7 mouse cellular contexts compared by ENCODE assay signal in the genomic region with DNA sequence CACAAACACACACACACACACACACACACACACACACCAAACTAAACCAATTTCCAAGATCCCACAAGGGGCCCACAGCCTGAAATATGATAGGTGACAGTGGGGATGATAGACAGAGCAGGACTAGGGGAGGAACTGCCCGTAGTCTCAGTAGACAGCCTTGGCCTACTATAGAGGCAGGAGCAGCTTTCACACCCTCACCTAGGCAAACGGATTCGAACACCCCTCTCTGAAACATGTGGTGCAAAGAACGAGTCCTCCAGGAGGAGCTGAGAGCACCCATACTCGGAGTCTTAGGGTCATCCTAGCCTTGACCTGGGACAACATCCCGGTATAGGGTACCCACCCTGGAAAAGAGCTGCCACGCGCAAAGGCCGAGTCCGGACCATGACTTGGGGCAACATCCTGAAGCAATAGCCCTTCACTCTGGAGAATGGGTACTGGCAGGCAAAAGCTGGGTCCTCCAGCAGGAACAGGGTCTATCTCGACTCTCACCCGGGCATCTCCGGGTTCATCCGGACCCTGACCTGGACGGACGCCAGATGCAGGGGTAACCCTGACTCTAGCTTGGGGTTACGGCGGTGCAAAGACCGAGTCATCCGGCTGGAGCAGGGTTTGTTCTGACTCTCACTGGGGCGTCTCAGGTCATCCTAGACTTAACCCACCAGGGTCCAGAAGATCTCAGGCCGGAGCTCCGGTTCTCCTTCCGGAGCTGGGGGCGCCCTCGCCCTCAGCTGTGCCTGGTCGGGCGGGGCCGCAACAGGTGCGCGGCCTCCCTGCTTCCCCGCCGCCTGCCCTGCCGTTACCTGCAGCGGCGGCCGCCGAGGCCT. TPM values are rescaled to one million over a fixed set of nuclear protein-coding genes. Genes with fewer than 3 reads are reported as not detected.
A peak's percentile ranks its signal among the peaks of the same experiment; 100 is the strongest.
DNase-seq lines count a peak whose midpoint lies in the region; ATAC-seq and TF ChIP-seq lines count a peak whose summit lies in the region.

No protein-coding gene starts in this region.

- 5% methylated on average over 38 of the region's 38 CpGs for WGBS in bone marrow, adult 2 months
- WGBS in intestine, embryonic 16.5 days: 4% methylated on average over 37 of the region's 38 CpGs
- 6% methylated on average over 38 of the region's 38 CpGs for WGBS in lung, embryonic 16.5 days

- DNase-seq in urinary bladder, postnatal 14 days (ENCODE audit: low spot score): peak; percentile 32
- DNase-seq in urinary bladder, adult 2 months (ENCODE audit: low spot score): no peak
- peak; percentile 53 for DNase-seq in gastrocnemius, postnatal 10 days
- peak; percentile 26 for DNase-seq in right cerebral cortex, postnatal 25 days

- H3K9me3 ChIP-seq in intestine, embryonic 16.5 days (ENCODE audit: control insufficient read depth, low read length): no peaks in the 10 kb centered on the region
- H3K9me3 ChIP-seq in lung, embryonic 16.5 days (ENCODE audit: control insufficient read depth, low read length): no peaks in the 10 kb centered on the region

- no peaks in the 10 kb centered on the region for H3K36me3 ChIP-seq in intestine, embryonic 16.5 days (ENCODE audit: control insufficient read depth, insufficient read depth, low read length)
- no peaks in the 10 kb centered on the region for H3K36me3 ChIP-seq in lung, embryonic 16.5 days (ENCODE audit: control insufficient read depth, insufficient read depth, low read length)

- ATAC-seq in intestine, embryonic 16.5 days: peak; percentile 18
- ATAC-seq in lung, embryonic 16.5 days (ENCODE audit: low read depth): peak; percentile 3

- TF ChIP-seq CTCF in bone marrow, adult 2 months (IDR thresholded peaks at IDR 0.05; ENCODE audit: control insufficient read depth, insufficient read depth, low read length): no peak

- no peaks in the 10 kb centered on the region; the same call in 1 of the 2 replicates for H3K4me1 ChIP-seq in bone marrow, adult 2 months (ENCODE audit: control insufficient read depth, insufficient read depth, low read length)
- peaks cover 16% of the 10 kb centered on the region; the same call in 1 of the 2 replicates for H3K4me1 ChIP-seq in intestine, embryonic 16.5 days (ENCODE audit: control insufficient read depth, insufficient read depth, low read length)
- peaks cover 5% of the 10 kb centered on the region for H3K4me1 ChIP-seq in lung, embryonic 16.5 days (replicated peaks; ENCODE audit: control insufficient read depth, insufficient read depth, low read length)

- peak overlapping the region; percentile 82 for H3K9ac ChIP-seq in intestine, embryonic 16.5 days (ENCODE audit: low read depth, low read length)
- H3K9ac ChIP-seq in lung, embryonic 16.5 days (ENCODE audit: low read length): peak overlapping the region; percentile 74

- H3K4me3 ChIP-seq in bone marrow, adult 2 months (replicated peaks; ENCODE audit: control insufficient read depth, low read depth, low read length): peak overlapping the region; percentile 74
- peak overlapping the region; percentile 71 for H3K4me3 ChIP-seq in intestine, embryonic 16.5 days (ENCODE audit: low read length)
- peak overlapping the region; percentile 79 for H3K4me3 ChIP-seq in lung, embryonic 16.5 days (ENCODE audit: low read length)

- H3K27ac ChIP-seq in bone marrow, adult 2 months (ENCODE audit: control insufficient read depth, insufficient read depth, low read depth, low read length, poor library complexity): no peak overlapping the region; the same call in 1 of the 2 replicates
- H3K27ac ChIP-seq in intestine, embryonic 16.5 days (ENCODE audit: low read length): peak overlapping the region; percentile 75
- no peak overlapping the region for H3K27ac ChIP-seq in lung, embryonic 16.5 days (ENCODE audit: low read length)

- H3K4me2 ChIP-seq in intestine, embryonic 16.5 days (ENCODE audit: low read depth, low read length): peak overlapping the region; percentile 73
- peak overlapping the region; percentile 86 for H3K4me2 ChIP-seq in lung, embryonic 16.5 days (ENCODE audit: low read depth, low read length)

- TF ChIP-seq POLR2A in bone marrow, adult 2 months (IDR thresholded peaks at IDR 0.05; ENCODE audit: borderline replicate concordance, control insufficient read depth, low read depth, low read length): peak; percentile 18; the same call in 1 of the 2 replicates

- no peaks in the 10 kb centered on the region for H3K27me3 ChIP-seq in intestine, embryonic 16.5 days (replicated peaks; ENCODE audit: control insufficient read depth, insufficient read depth, low read length)
- H3K27me3 ChIP-seq in lung, embryonic 16.5 days (ENCODE audit: control insufficient read depth, insufficient read depth, low read depth, low read length): peaks cover 3% of the 10 kb centered on the region; the same call in 1 of the 2 replicates

RNA-seq across cellular contexts. Expression of a gene that starts 0.7 kb away (rescaled TPM):
- polyA plus RNA-seq in urinary bladder, adult 2 months (2012; rRNA removed): 0.13 and 0.29 TPM in 2 replicates
- not detected in 2 replicates for polyA plus RNA-seq in bone marrow, adult 2 months (2011; ENCODE audit: insufficient read depth, insufficient read length, low replicate concordance, missing spikeins)
- total RNA-seq in gastrocnemius, postnatal 10 days (2021): under 1 TPM in 1 of 2 experiments, not detected in 1; 0.38 TPM
- 0.54 and 0.56 TPM in 2 replicates for polyA plus RNA-seq in intestine, embryonic 16.5 days (2015; fragmentation: Nextera tagmentation; extraction: Ambion mirVana)
- polyA plus RNA-seq in lung, embryonic 16.5 days (2015; fragmentation: Nextera tagmentation; extraction: Ambion mirVana): 2.7 and 3.1 TPM in 2 replicates

RNA-seq across cellular contexts. Expression of a gene that starts 6.5 kb away (rescaled TPM):
- polyA plus RNA-seq in urinary bladder, adult 2 months (2012; rRNA removed): 35.3 and 37.3 TPM in 2 replicates
- polyA plus RNA-seq in bone marrow, adult 2 months (2011; ENCODE audit: insufficient read depth, insufficient read length, low replicate concordance, missing spikeins): 3.2 and 6.8 TPM in 2 replicates
- total RNA-seq in gastrocnemius, postnatal 10 days (2021): 10 to 100 TPM; 35.0 to 39.0 TPM
- 89.5 and 93.9 TPM in 2 replicates for polyA plus RNA-seq in intestine, embryonic 16.5 days (2015; fragmentation: Nextera tagmentation; extraction: Ambion mirVana)
- polyA plus RNA-seq in lung, embryonic 16.5 days (2015; fragmentation: Nextera tagmentation; extraction: Ambion mirVana): 27.7 and 29.2 TPM in 2 replicates
